Mouse (Mus musculus): ENCODE results near the gene Pspn.

- no peak for TF ChIP-seq POLR2A (IDR thresholded peaks at IDR 0.05; ENCODE audit: insufficient read depth, low read depth, low read length)
- no peak for TF ChIP-seq CTCF (IDR thresholded peaks at IDR 0.05; ENCODE audit: insufficient read depth, low read depth, low read length)
These were observed 404 bp downstream of the Pspn start for GRCm38 (mm10) chr17:56999414-56999813.
